Mouse (Mus musculus): ENCODE results near the gene Gm11639. TPM values are rescaled to one million over a fixed set of nuclear protein-coding genes. Genes with fewer than 3 reads are reported as not detected.
A peak's percentile ranks its signal among the peaks of the same experiment; 100 is the strongest.

Gm11639 gene
- total RNA-seq, 1 experiment from 2014 or later, result not detected

DNA sequence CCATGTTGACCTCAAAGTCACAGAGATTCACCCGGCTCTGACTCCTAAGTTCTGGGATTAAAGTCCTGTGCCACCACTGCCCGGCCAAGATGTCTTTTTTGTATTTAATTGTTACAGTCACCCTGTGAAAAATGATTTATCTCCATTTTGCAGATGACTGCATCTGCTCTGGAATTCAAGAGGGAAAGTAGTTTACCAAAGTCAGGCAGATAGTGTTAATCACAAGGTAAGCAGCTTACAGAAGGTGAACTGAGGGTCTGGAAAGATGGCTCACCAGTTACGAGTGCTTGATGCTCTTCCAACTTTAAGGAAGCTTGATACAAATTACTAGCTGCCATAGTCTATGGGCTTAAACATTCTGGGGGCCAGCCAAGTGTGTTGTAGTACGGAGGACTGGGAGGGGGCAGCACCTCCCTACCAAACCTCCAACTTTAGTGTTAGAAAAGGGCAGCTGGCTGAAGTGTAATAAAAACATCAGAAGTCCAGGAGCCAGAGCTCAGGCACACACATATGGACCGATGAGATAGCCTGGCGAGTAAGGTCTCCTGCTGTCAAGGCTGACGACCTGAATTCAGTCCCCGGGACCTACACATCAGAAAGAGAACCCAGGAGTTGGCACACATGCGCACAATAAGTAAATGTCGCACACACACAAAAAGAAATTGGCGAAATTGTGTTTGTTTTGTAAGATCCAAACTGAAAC is 459.2 kb downstream of the Gm11639 start:
- no peak for ATAC-seq (replicated peaks; ENCODE audit: insufficient number of reproducible peaks, low FRiP score, low TSS enrichment, poor library complexity, severe bottlenecking)

DNA sequence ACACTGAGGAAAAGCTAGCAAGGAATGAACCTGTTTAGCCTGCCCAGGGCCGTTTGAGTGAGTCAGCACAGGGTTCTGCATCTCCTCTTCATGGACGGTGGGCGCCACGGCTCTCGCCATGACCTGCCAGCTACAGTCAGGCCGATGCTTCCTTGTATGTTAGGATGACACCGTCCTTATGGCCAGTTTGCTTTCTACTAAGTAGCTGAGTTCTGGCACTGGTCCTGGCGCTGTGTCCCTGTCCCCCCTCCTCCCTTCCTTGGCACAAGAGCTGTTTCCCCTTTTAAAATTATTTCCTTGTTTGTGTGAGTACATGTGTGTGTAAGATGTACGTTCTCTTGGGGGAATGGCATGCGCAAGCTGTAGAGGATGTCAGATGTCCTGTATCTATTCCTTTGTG is 459.7 kb downstream of the Gm11639 start:
- ATAC-seq (replicated peaks; ENCODE audit: insufficient number of reproducible peaks, low FRiP score, low TSS enrichment, poor library complexity, severe bottlenecking), result no peak

DNA sequence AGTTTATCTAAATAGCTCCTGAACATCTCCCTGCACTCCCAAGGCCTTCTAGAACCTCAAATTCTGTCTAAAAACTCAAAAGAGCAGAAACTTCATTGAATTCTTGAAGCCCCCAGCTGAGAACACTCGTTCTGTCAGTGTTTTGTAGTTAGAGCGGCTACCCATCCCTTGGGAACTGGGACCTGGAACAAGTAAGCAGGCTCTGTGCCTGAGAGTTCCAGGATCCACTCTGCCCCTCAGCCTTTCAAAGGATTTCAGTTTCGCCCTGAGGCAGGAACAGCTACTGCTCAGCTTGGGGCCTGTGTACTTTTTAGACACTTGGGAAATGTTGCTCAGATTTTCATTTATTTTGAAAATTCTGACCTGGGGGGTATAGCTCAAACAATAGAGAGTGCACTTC is 461.1 kb downstream of the Gm11639 start, which contains the start of gene Gm10842:
Gm10842 (plus strand) TSS at position 301 of the 400 bp plus-strand sequence.
- no peak for ATAC-seq (replicated peaks; ENCODE audit: insufficient number of reproducible peaks, low FRiP score, low TSS enrichment, poor library complexity, severe bottlenecking)

DNA sequence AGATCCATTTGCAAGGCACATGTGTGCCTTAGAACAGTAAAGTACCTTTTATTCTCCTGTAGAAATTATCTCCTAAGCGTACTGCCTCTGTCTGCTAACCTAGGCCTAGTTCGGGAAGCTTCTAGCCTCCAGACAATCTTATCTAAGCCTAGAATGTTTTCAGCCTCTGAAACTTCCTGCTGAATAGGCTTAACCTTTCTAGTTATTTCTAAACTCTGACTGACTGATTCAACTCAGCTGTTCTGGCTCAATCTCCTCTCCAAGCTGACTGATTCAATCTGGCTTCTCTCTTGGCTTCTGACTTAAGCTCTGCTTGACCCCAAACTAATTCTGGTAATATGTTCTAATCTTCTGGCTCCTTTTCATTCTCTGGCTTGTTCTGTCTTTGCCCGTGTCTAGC is 463.8 kb downstream of the Gm11639 start:
- ATAC-seq (replicated peaks; ENCODE audit: insufficient number of reproducible peaks, low FRiP score, low TSS enrichment, poor library complexity, severe bottlenecking), result no peak

DNA sequence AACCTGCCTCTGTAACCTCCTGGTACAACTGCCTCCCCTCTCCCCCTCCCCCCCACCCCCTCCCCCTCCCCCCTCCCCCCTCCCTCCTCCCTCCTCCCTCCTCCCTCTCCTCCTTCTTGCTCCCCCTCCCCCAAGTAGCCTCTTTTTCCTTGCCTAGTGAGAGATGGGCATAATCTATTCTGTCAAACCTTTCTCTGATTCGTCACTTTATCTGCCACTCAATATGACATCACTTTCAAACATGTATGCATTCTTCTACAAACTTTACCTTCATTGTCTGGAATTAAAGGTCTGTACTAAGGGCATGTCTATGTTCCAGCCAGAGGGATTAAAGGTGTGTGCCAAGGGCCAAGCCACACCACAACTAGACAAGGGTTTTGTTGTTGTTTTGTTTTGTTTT is 464.3 kb downstream of the Gm11639 start:
- ATAC-seq (replicated peaks; ENCODE audit: insufficient number of reproducible peaks, low FRiP score, low TSS enrichment, poor library complexity, severe bottlenecking), result no peak

DNA sequence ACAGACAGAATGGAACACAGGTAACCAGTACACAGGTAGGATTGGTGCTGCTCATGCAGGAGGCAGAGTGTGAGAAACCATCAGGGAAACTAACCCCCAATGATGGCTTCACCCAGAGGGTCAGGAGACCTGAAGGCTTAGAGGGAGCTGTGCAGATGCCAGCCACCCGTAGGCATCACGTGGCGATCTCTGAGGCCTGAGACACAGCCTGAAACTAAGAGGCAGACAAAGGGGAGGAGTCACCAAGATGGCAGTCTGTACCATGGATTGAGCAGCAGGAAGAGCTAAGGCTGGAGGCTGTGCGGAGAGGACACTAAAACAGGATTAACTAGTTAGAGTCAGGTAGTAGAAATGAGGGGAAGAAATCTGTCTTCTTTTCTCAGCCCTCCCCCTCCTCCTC is 465.2 kb downstream of the Gm11639 start:
- ATAC-seq (replicated peaks; ENCODE audit: insufficient number of reproducible peaks, low FRiP score, low TSS enrichment, poor library complexity, severe bottlenecking), result no peak

DNA sequence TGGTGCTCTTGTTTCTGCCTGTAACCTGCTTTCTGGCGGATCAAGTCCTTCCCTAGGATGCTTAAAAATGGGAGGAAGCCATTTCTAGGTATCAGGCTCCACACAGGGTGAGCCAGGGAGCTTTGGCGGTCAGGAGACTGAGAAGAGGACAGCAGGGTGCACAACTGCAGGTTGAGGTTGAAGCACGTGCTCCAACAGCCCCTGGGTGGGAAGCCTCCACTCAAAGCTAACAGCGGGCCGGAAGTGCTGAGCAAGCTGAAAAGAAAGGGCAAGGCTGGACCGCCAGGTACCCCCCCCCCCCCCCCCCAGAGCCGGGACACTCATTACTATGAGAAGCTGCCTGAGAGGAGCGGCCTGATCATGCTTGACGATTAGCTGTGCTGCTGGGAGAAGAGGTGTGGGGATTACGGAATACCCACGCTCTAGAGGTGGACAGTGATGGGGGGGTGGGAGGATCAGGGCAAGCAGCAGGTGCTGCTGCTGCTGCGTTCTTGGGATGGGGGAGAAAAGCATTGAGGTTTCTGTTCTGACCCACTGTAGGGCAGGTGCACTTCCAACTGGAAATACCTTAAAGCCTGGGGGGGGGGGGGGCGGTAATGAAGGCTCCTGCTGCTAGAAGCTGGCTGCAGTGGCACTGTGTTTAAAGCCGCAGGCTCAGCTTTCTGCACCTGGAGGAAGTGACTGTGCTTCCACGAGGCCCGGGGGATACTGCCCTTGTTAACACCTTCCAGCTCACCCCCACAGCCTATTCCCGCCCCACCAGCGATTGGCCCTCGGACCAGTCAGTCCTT is 465.9 kb downstream of the Gm11639 start:
- no peak for ATAC-seq (replicated peaks; ENCODE audit: insufficient number of reproducible peaks, low FRiP score, low TSS enrichment, poor library complexity, severe bottlenecking)

DNA sequence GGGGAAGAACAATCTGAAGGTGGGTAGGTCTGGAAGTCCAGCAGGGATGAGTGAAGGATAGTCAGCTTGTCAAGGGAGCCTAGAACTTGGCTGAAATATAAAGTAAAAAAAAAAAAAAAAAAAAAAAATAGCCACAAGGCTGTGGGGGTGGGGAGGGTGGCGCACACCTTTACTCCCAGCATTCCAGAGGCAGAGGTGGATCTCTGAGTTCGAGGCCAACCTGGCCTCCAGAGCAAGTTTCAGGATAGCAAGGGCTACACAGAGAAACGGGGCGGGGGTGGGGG is 466.5 kb downstream of the Gm11639 start:
- ATAC-seq (replicated peaks; ENCODE audit: insufficient number of reproducible peaks, low FRiP score, low TSS enrichment, poor library complexity, severe bottlenecking), result no peak

DNA sequence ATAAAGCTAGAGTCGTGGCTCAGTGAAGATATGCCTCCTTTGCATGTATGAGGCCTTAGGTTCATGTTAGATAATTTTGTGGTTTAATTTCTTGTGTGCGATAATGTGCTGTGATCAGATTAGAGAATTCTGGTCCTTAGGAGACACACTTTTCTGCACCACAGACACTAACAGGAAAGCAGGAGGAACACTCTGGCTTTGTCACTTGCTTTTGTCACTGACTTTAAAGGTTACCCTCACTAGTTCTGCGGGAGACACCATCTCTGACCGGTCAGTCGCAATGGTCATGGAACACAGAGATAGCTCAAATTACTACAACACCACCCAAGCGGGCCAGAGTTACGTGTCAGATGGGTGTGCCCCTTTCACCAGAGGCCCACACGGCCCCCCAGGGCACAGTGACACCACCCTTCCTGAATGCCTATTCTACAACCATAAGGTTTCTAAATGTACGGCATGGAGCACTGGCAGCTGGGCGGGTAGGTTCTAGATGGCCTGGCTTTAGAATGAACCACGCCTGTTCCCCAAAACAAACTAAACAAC is 466.9 kb downstream of the Gm11639 start:
- ATAC-seq (replicated peaks; ENCODE audit: insufficient number of reproducible peaks, low FRiP score, low TSS enrichment, poor library complexity, severe bottlenecking), result peak; percentile 54; the same call in 1 of the 2 replicates

DNA sequence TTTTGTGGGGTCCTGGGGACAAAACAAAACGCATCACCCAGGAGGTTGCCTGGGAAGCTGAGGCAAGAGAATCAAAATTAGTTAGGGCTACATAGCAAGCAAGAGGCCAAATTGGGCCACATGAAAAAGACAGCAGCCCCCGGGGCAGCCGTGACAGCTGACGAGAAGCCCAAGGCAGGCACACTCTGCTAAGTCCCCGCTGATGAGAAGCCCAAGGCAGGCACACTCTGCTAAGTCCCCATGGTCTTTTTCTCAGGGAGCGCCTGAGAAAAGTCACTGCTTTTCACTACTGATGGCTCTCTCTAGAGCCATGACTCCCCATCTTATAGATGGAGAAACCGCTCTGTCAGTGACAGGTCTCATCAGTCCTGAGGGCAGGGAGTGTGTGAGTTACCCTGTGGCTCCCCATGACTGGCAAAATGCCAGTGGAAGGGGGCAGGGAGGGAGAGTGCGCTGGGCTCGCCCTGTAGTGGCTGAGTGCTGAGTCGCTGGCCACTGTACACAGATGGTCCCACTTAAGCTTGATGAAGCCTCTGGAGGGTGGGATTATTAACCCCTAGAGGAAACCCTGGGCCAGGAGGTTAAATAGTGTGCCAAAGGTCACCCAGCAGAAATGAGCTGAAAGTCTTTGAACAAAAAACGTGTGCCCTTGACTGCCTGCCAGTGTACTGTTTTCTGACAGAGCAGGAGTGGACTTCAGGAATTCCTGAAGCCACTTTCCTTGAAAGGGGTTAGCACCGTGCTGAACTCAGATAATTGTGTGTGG is 467.7 kb downstream of the Gm11639 start:
- no peak for ATAC-seq (replicated peaks; ENCODE audit: insufficient number of reproducible peaks, low FRiP score, low TSS enrichment, poor library complexity, severe bottlenecking)

DNA sequence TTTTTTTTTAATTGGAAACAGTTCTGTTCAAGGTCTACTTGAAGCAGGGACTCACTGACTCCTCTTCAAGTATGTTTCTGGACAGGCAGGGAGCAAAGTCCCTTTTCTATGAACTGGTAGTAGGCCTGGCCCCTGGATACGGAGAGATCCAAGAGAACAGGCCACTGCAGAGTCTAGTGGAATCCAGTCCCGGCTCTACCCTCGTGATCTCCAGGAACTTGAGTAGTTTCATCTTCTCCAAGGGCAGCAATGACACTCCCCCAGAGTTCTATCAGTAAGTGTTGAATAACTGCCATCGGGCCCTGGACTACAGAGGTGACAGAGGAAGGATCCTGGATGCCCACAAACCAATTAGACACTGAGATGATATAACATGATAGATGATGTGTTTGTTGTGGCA is 470.4 kb downstream of the Gm11639 start:
- no peak for ATAC-seq (replicated peaks; ENCODE audit: insufficient number of reproducible peaks, low FRiP score, low TSS enrichment, poor library complexity, severe bottlenecking)

DNA sequence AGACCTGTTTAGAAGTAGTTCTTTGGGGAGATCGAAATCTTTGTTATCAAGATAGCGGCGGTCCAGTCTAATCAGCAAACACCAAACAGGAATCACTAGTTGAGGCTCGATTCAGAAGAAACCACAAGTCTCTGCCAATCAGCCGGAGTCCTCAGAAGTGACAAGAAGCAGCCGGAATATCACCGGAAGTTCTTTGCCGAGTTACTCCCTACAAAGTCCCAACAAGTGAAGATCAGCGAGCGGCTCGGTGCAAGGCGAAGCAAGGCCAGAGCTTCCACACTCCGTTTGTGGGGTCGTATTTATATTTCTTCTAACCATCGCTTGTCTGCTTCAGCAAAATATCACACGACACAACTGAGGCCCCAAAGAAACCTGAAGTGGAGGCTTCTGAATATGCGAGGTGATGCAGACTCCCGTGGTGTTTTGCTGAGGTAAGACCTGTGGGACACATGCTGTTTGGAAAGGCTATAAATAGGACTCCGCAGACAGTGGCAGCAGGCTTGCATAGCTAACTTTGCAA is 471.3 kb downstream of the Gm11639 start:
- no peak for ATAC-seq (replicated peaks; ENCODE audit: insufficient number of reproducible peaks, low FRiP score, low TSS enrichment, poor library complexity, severe bottlenecking)

DNA sequence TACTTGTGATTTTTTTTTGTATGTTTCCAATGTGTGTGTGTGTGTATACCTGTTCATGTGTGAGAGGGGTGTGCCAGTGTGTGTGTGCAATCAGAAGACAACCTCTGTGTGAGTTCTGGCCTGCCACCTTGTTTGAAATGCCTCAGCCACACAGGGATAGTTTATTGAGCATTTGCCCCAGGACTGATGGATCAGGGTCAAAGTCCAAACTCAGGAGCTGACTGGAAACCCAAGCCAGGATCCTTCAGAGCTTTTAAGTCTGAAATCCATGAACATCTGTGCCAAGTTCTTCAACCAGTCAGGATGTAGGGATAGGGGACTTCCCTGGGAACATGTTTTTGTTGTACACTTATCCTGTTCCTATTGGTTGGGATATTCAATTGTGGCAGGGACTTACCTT is 472.5 kb downstream of the Gm11639 start:
- no peak for ATAC-seq (replicated peaks; ENCODE audit: insufficient number of reproducible peaks, low FRiP score, low TSS enrichment, poor library complexity, severe bottlenecking)

DNA sequence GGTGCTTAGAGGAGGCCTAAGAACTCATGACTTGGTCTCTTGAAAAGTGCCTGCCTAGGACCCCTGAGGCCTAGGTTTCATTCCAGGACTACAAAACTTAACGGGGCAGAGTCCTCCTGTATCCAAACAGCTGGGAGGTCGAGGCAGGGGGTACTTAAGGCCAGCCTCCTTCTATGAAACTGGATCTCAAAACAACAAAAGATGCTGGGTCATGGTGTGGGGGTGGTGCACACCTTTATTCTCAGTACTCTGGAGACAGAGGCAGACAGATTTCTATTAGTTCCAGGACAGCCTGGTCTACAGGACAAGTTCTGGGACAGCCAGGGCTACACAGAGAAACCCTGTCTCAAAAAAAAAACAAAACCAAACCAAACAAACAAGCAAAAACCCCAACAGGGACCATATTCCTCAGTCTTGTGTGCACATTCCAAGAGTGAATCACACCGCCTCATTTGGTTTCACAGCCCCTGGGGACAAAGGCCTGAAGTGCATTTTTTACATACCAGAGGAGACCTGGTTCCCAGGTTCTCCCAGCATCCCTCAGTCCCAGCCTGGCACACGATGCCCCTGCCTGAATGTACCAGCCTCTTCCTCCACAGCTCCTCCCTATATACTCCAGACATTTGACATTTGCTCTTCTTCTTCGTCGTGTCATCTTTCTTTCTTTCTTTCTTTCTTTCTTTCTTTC is 474.3 kb downstream of the Gm11639 start:
- ATAC-seq (replicated peaks; ENCODE audit: insufficient number of reproducible peaks, low FRiP score, low TSS enrichment, poor library complexity, severe bottlenecking), result no peak

DNA sequence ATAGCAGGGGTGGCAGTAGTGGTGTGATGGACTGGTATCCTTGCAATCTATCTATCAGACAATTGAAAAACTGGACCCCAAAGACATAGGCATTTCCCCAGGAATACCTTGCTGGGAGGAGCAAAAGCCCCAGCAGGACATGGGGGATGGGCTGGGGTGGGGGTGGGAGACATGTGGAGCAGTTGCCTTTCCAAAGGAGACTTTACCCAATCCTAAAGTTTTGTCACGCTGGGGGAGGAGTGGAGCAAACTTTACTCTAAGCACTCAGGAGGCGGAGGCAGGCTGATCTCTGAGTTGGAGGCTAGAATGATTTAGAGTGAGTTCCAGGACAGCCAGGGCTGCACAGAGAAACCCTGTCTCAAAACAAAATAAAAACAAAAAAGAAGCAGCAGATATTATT is 475.9 kb downstream of the Gm11639 start:
- no peak for ATAC-seq (replicated peaks; ENCODE audit: insufficient number of reproducible peaks, low FRiP score, low TSS enrichment, poor library complexity, severe bottlenecking)

DNA sequence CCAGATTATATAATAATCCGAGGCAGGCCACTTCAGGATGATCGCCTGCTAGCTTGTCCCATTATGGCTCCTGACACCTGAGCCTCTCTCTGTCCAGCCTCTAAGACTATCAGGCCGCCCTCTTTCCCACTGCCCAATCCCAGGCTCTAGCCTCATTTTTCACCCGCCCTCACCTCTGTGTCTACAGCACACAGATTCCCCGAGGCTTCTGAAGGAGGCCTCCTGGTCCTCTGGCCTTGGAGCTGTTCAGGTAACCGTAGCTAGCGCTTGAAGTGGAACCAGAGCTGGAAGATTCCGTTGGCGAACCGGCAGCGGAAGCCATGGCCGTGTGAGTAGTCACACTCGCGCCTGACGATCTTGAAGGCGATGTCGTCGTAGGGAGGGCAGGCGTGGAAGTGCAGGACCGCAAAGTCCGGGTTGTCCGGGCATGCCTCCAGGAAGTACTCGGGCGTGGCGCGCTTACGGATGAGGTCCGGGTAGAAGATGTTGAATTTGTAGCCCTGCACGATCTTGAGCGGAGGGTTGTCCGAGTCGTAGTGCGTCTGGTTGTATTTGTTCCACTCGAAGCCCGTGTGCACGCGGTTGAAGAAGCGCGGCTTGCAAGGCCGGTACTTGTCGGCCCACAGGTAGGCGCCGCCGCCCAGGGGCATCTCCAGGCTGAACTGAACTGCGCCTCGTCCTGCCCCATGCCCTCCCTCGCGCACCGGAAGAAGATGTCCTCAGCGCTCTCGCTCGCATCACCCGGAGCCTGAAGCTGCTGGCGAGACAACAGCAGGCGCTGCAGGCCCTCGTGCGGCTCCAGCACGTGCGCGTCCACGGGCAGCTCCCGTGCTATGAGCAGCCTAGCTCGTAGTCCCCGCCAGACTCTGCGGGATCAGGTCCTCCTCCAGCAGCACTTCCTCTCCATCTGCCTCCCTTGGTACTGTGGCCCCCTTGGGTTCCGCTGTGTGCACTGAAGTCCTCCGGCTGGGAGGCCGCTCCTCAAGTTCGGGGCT is 479.3 kb downstream of the Gm11639 start:
- ATAC-seq (replicated peaks; ENCODE audit: insufficient number of reproducible peaks, low FRiP score, low TSS enrichment, poor library complexity, severe bottlenecking), result no peak

DNA sequence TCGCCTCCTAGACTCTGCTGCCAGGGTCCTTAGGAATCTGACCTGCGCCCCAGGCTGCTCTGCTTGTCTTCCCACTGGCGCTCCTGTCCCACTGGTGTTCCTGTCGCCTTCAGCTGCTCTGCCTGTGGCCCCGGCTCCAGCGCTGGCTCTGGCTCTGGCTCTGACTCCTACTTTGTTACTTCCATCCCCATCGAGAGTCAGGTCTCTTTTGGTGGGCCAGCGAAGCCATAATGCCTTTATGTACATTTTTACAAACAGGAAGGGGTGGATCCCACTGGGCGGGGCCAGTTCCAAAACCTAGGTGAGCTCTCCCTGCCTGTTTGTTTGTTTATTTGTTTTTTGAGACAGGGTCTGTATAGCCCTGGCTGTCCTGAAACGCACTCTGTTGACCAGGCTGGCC is 481.3 kb downstream of the Gm11639 start:
- ATAC-seq (replicated peaks; ENCODE audit: insufficient number of reproducible peaks, low FRiP score, low TSS enrichment, poor library complexity, severe bottlenecking), result no peak
